Mouse (Mus musculus): ENCODE results near the gene Raet1e.
"Not testable (repeated sequence)": the region's sequence is repeated elsewhere in the genome, so short reads cannot be mapped to it uniquely, and the experiment has no call there.

The Raet1e gene

DNA sequence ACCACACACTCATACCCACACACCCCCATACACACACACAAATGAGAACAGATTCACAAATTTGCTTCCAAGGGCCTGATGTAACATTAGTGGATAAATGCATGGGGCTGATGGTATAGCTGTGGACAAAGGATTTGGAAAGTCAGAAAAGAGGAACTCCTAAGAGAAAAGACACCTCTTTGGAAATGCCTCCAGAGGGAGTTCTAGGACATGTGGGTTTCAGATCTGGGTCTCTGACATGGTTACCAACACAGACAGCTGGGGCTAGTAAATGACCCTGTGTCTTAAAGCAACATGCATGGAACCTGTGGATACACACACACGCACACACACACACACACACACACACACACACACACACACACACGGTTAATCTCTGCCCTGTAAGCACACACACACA is 202.6 kb downstream of the Raet1e start:
- in situ Hi-C loops (cut with MboI, MseI), result loop anchor here (5.0 kb wide), 1 partner anchor 189 kb away; no protein-coding TSS in a partner anchor

DNA sequence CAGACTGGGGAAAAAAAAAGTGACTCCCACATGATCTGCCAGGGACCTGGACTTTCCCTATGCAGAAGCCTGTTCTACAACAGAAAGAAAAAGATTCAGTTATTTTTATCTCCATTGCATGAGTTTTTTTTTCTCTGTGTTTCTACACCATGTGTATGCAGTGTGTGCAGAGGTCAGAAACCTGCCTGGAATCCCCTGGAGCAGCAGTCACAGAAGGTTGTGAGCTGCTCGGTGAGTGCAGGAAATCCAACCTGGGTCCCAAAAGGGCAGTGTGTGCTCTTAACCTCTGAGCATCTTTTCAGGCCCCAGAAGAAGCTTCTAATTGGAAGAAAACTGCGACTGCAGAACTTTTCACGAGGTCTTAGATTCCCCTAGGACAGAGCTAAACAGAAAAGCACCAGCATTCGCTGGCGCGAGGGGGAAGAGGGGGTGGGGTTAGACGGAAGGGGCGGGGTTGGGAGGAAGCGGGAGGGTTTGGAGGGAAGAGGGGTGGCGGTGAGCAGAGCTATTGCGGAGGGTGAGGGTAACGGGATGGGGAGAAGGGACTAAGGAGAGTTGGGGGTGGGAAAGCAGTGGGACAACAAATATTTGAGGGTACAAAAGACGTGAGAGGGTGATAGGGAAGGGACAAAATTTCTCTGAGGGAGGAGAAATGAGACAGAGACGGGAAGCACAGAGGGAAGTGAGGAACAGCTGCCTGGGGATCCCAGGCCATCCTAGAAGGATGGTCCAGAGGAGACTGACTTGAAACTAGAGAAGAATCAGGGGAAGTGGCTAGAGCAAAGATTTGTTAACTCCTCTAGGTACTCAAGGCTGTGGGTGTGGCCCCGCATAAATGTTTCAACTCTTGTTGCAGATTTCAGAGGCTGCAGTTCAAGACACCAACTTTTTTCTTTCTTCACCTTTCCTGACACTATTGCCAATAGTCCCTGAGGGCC is 203.3 kb downstream of the Raet1e start:
- in situ Hi-C loops (cut with MboI, MseI), result loop anchor here (5.0 kb wide), 1 partner anchor 189 kb away; no protein-coding TSS in a partner anchor

GRCm38 (mm10) chr10:22362466-22362865 is 204.1 kb downstream of the Raet1e start:
- in situ Hi-C loops (cut with MboI, MseI), result loop anchor here (5.0 kb wide), 1 partner anchor 190 kb away; no protein-coding TSS in a partner anchor

GRCm38 (mm10) chr10:22364915-22365314 is 206.5 kb downstream of the Raet1e start:
- in situ Hi-C loops (cut with MboI, MseI), result loop anchor here (5.0 kb wide), 1 partner anchor 193 kb away; no protein-coding TSS in a partner anchor

DNA sequence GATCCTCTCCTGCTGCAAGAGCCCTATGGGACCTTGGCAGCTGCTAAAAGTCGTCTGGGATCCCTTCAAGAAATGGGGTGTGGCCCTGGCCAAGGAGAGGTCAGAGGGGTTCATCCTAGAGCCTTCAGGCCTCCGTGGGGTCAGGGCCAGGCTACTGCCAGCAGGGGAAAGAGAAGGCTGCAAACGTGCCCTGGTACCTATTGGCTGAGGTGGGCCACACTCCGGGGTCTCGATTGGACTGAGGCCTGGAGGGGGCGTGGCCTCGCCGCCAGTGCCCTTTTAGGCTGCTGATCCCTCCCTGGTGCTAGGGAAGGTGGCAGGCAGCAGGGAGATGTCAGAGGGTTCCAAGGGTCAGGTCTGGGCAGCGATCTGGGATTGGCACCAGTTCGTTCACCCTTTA is 222.9 kb downstream of the Raet1e start:
- in situ Hi-C loops (cut with MboI, MseI), result loop anchor here (5.0 kb wide), 1 partner anchor 189 kb away; no protein-coding TSS in a partner anchor

DNA sequence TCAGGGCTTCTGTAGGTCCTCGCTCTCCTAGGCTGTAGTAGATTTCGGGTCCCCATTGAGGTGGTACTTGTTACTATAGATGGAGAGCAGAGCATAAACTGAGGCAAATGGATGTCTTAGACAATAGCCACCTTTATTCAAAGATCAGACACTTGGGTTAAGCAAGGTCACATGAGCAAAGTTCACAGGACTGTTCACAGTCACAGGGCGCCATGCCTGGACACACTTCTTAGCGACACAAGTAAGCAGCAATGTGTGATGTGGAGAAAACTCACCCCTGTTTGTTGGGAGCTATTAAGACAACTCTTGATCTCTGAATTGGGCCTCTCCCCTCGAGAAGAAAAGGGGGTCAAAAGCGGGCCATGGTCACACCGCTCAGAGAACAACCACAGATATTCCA is 231.8 kb downstream of the Raet1e start:
- in situ Hi-C loops (cut with MboI, MseI), result not testable (repeated sequence)

DNA sequence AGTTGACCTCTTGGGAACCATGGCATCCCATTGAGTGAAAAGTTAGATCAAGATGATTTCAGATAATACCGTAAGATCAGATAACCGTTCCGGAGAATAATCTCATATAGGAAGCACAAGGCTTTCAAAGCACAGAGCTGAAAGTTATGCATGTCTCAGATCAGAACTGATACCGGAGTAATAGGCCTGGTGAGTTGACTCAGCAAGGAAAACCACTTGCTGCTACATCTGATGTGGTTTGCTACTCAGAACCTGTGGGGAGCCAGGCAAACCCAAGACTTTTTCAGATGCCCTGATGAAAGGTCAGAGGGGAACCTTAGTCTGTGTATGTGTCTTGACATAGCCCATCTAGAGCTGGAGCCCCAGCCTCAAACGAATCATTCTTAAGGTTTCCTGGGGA is 233.2 kb downstream of the Raet1e start:
- in situ Hi-C loops (cut with MboI, MseI), result not testable (repeated sequence)

DNA sequence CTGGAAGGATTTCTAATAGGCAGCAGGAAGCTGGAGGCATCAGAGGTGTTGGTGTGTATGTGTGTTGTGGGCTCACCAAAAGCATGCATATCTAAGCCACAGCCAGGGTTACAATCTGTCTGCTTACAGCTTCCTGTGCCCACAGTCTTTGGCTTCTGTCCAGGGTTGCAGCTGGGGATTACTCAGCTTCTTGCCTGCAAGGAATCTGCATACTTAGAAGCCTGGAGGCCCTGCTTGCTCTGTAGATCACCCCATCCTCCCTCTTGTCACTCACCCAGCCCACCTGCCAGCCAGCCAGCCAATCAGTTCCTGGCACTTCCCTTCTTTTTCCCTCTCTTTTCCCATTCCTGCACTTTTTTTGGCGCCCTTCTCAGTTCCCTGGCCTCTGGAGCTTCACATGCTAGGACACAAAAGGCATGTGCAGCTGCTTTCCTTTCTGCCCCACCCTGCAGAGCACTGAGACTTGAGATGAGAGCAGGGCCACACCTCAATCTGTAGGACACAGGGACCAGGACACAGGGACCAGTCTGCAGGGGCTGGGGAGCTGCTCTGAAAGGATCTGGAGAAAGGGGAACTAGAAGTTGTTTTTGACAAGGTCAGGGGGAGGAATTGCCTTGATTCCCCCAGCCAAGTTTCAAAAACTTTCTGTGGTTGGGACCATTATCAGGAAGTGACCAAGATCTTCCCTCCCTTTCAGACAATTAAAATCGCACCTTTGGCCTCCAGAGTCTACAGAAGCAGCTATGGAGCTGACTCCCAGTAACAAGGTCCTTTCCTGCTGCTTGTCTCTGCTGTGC is 234.9 kb downstream of the Raet1e start:
- in situ Hi-C loops (cut with MboI, MseI), result not testable (repeated sequence)

GRCm38 (mm10) chr10:22396680-22397079 is 238.3 kb downstream of the Raet1e start:
- in situ Hi-C loops (cut with MboI, MseI), result not testable (repeated sequence)

- in situ Hi-C loops (cut with MboI, MseI), result loop anchor here (25.0 kb wide), 1 partner anchor 365 kb away; no protein-coding TSS in a partner anchor
Measured at GRCm38 (mm10) chr10:22402225-22402917, 244.0 kb downstream of the Raet1e start.

- in situ Hi-C loops (cut with MboI, MseI), result loop anchor here (25.0 kb wide), 1 partner anchor 377 kb away; no protein-coding TSS in a partner anchor
Measured at GRCm38 (mm10) chr10:22413702-22414494, 255.5 kb downstream of the Raet1e start.
